Mouse (Mus musculus) frontal cortex, postnatal 14 days (tissue): Measurements from ENCODE around the gene Pmepa1.

Experiments
- DNase-seq, 2 experiments: peaks; one replicate each; pipeline ENCODE4 v3.0.0; 2022; ENCODE audit warnings: low spot score in 2 of 2

Pmepa1 gene

DNA sequence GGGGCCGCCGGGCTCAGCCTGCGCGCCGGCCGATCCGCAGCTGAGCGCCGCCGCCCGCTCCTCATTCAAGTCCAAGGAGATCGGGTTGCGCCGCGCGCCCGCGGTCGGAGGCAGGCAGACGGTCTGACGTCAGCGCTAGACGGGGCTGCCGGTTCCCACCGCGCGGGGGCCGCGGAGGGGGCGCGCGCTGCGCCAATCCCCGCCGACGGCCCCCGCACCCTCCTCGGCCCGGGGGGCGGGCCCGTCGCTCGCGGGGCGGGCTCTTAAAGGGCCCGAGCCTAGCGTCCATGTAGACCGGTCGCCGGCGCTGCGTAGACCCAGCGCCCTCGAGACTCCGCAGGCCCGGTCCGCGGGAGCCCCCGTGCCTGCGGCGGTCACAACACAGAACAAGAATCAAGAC is at the start of gene Pmepa1:
TSS of gene Pmepa1 (minus strand) at position 125 of the 400 bp plus-strand sequence.
- peak; percentile 80 to 81 for DNase-seq

DNA sequence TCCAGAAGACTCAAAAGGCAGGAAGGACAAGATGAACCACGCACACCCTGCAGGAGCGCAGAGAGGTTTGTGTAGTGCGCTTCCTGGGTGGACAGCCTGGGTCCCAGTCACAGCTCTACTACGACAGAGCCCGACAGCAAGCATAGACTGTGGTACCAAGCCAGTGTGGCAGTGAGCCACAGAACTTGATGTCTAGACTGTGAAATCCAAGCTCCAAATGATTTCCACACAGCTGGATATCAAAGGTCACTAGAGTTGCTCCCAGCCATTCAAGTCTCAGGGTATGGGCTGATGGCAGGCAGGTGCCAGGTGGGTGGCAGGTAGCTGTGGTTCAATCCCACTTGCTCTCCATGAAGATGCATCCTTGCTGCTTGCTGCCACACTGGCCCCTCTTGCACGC is 45.4 kb upstream of the Pmepa1 start:
- DNase-seq = no peak

- no peak for DNase-seq
Measured at GRCm38 (mm10) chr2:173321194-173321593, 44.9 kb upstream of the Pmepa1 start.

DNA sequence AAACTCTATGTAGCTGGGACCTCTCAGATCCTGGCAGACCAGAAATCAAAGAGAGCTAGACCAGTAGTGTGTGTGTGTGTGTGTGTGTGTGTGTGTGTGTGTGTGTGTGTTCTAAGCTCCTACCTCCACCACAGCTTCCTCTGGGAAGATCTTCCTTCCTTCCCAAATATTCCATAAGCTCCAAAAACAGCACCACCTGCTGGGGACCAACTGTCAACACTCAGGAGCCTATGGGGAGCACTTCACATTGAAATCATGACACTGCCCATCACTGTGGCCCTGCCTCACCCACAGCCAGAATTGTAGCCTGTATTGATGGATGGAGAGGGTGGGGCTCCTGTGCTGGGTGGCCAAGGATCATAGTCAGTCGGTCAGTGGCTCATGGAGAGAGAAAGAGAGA is 38.0 kb upstream of the Pmepa1 start:
- DNase-seq = no peak

- DNase-seq = no peak
Measured at GRCm38 (mm10) chr2:173308486-173308885, 32.2 kb upstream of the Pmepa1 start.

DNA sequence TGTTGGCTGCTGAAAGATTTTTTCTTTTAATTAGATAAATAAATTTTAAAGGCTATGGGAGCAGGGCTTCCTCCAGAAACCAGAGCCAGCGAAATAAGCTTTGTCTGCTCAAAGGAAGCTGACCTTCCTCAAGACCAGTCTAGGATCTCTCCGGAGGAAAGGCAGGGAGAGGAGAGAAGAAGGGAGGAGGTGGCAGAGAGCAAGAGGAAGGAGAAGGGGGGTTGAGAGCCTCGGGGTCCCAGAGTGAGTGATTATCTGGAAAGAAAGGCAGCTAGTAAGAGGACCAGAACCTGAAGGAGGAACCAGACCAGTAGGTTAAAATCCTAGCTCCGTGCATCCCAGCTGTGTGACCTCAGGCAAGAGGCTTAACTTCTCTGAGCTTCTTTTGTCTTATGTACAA is 31.7 kb upstream of the Pmepa1 start:
- DNase-seq = no peak

DNA sequence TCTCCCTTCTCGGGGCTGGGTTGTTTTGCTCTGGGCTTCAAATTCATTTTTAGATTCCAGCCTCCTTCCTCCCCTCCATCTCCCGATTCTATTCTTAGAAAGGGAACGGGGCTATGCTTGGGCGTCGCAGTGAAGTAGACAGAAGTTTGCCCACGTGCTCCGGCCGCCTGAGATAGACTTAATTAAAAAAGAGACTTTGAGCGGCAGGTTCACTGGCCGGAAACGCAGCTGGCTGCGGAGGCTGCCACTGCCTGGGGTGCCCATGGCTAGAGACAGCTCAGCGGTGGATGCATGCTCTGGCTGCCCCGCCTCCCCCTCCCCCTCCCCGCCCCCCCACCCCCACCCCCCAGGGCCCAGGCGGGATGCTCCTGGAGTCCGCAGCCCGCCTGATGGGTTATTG is 31.2 kb upstream of the Pmepa1 start:
- peak; percentile 54 to 71 for DNase-seq

DNA sequence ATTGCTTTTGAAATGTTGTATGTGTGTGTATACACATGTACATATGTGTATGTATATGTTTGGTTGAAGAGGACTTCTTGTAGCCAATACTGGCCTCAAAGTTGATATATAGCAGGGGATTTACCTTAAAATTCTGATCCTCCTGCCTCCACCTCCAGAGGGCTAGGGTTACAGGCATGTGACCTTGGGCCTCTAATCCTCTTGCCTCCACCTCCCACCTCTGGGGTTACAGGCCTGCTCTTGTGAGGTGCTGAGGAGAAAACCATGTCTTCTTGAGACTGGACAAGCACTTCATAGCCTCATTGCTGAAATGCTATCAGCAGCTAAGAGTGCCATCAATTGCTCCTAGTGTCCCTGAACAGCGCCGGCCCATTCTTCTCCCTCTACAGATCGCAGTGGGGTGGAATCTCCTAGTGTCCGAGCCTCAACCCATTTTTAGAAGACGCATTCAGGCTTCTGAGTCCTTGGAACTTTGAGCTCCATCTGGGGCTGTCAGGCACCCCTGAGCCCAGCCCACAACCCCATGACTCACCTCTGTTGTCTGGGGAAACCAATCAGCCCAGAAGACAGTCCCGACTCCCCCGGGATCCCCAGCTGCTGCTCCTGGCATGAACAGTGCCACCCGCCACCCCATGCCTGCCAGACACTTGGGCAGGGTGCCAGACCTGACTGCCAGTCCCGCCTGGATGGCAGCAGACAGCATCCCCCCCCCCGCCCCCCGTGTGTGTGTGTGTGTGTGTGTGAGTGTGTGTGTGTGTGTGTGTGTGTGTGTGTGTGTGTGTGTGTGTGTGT is 30.6 kb upstream of the Pmepa1 start:
- DNase-seq = peak; percentile 75 to 80

- DNase-seq = no peak
Measured at GRCm38 (mm10) chr2:173305011-173305410, 28.7 kb upstream of the Pmepa1 start.

- DNase-seq = peak in 1 of 2 experiments; percentile 40
Measured at GRCm38 (mm10) chr2:173300663-173301630, 24.6 kb upstream of the Pmepa1 start.

- no peak for DNase-seq
Measured at GRCm38 (mm10) chr2:173296408-173296807, 20.1 kb upstream of the Pmepa1 start.

DNA sequence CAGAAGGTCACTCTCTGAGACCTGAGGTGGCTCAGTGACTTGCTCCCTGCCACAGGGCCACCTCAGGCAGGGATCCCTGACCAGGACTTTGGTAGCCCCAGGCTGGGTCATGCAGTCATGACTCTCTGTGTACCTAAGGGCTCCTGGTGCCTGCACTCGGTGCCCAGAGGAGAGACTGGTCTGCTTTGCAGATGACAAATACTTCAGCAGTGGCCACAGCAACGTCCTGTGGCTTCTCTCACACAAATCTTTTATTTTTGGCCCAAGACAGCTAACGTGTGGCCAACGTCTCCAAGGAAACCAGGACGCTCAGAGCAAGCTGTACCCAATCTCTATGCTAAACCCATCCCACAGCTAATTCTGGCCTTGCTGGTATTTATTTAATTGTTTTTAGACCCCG is 16.7 kb upstream of the Pmepa1 start:
- no peak for DNase-seq

DNA sequence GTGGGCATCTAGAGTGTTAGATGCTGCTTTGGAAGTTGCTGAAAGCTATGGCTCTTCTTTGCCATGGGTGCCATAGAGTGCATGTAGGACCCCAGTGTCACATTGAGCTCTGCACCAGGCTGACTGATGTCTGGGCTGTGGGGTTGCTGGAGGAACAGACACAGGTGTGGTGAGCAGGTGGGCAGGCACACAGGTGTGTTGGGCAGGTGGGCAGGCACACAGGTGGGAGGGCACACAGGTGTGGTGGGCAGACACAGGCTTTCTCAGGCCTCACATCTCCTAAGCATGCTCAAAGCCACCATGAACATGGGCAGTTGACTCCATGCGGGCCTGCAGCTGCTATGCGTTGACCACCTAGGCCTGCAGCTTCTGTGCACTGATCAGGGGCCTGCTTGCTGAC is 16.2 kb upstream of the Pmepa1 start:
- DNase-seq = no peak

- no peak for DNase-seq
Measured at GRCm38 (mm10) chr2:173290981-173291380, 14.6 kb upstream of the Pmepa1 start.

- DNase-seq = no peak
Measured at GRCm38 (mm10) chr2:173289928-173290327, 13.6 kb upstream of the Pmepa1 start.

DNA sequence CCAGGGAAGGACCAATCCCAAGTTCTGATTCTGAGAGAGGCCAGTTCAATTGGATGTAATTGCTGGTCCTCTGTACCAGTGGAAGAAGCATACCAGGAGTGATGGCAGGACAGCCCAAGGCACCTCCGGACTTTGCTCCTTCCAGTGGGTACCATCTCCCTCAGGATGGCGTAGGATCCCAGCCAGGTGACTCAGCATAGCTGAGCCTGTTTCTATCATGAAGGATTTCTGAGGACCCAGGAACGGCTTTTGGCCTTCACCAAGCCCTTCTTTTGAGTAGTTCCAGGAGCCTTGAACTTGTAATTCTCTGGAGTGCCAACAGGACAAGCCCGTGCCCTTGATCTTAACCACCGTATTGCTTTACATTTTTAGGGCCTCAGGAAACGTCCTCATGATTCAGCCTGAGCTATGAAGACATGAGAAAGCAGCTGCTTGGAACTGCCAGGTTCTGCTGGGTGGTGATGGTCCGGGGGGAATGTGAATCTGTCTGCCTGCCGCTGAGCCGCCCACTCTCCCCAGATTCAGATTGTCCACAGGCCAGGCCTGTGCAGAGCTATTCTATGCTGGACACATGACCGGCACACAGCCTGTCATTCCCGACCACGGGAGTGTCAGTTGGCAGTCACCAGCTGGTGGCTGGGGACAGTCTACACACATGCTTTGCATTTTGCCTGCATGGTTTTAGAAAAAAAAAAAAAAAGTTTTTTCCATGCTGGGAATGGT is 9.6 kb upstream of the Pmepa1 start:
- no peak for DNase-seq

DNA sequence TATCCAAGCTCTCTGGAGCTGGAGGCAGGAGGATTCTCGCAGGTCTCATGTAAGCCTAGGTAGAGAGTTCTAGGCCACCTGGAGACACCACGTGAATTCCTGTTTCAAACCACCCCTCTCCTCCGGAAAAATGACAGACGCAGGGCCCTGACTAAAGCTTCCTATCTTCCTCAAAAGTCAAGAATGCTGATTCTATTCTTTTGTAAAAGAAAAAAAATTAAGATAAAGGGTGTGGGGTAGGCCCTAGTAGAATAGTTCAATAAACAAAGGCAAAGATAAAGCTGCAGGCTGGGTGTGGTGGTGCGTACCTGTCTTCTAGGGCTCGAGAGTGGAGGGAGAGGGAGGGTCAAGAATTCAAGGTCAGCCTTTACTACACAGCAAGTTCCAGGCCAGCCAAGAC is 8.4 kb upstream of the Pmepa1 start:
- DNase-seq = no peak

- no peak for DNase-seq
Measured at GRCm38 (mm10) chr2:173282191-173282590, 5.9 kb upstream of the Pmepa1 start.

GRCm38 (mm10) chr2:173281021-173281937 is 4.9 kb upstream of the Pmepa1 start:
- DNase-seq = no peak

DNA sequence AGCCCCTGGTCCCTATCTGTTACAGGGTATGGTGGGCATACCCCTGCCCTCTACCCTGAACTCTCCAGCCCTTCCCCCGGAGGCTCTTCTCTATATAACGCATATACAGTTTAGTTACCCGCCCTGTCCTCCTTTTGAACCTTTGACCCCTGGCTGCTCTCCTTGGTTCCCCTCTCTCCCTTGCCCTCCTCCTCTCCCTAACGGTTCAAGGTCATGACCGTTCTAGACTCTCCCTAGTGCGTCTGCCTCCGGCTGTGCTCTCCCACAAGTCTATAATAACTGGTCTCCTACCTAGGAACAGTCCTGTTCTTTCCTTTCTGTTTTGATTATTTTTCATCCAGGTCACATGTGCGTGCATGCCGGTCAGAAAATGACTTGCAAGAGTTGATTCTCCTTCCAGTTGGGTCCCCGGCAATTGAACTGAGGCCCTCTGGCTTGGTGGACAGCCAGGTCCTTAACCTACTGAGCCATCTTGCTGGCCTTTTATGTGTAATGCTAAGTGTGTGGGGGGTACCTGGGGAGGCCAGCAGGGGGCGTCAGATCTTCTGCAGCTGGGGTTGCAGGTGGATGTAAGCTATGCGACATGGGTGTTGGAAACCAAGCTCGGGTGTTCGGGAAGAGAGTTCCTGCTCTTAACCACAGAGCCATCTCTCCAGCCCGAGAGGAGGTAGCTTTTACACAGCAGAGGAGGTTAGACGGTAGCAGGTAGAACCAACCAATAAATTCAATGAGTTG is 2.7 kb upstream of the Pmepa1 start:
- no peak for DNase-seq
